Mouse (Mus musculus) layer of hippocampus, adult 9-10 months (tissue): ENCODE measurements at regions not wholly inside any gene's neighbourhood (a gene's known extent, or its start where the extent isn't known, plus 50 kb on each side); places are given as distances from the start of the nearest gene placed in this dataset.
"Not testable (repeated sequence)": the region's sequence is repeated elsewhere in the genome, so short reads cannot be mapped to it uniquely, and the experiment has no call there.

Source experiments
- DNase-seq: peaks from one replicate; pipeline ENCODE4 v3.0.0; 2022; ENCODE audit warnings: low spot score

DNA sequence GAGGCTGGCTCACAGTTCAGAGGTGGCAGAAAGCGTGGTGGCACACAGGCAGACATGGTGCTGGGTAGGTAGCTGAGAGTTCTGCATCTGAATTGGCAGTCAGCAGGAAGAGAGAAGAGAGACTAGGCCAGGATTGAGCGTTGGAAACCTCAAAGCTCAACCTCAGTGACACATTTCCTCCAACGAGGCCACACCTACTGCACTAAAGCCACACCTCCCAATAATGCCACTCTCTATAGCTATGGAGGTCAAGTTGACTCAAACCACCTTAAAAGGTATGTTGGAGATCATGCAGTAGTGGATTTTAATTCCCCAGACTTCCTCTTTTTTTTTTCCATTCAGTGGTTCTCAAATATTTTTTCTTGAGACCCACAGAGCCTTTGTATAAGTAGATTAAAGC lies 57.1 kb downstream of the Ccdc54 start:
- no peak for DNase-seq

GRCm38 (mm10) chr16:50529511-50530416 lies 61.2 kb downstream of the Ccdc54 start:
- peak; percentile 67 for DNase-seq

- peak; percentile 12 for DNase-seq
Observed at GRCm38 (mm10) chr16:50528677-50529510, 62.1 kb downstream of the Ccdc54 start.

DNA sequence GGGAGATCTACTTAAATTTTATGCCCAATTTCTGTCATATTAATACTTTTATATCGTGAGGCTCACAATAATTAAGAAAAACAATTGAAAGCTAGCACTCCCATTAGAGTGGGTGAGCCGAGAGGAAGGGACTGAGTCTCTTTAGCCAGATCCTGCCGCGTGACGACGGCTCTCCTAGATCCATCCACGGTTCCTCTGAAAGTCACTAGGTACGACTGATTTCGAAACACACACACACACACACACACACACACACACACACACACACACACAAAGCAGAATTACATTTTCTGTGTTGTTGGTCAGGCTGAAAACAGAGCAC lies 62.6 kb downstream of the Ccdc54 start:
- DNase-seq, result peak; percentile 10

GRCm38 (mm10) chr16:50526930-50527329 lies 64.0 kb downstream of the Ccdc54 start:
- not testable (repeated sequence) for DNase-seq

GRCm38 (mm10) chr16:50525934-50526366 lies 65.0 kb downstream of the Ccdc54 start:
- no peak for DNase-seq

GRCm38 (mm10) chr16:50525504-50525903 lies 65.5 kb downstream of the Ccdc54 start:
- no peak for DNase-seq

GRCm38 (mm10) chr16:50519610-50520009 lies 71.3 kb downstream of the Ccdc54 start:
- DNase-seq, result no peak

DNA sequence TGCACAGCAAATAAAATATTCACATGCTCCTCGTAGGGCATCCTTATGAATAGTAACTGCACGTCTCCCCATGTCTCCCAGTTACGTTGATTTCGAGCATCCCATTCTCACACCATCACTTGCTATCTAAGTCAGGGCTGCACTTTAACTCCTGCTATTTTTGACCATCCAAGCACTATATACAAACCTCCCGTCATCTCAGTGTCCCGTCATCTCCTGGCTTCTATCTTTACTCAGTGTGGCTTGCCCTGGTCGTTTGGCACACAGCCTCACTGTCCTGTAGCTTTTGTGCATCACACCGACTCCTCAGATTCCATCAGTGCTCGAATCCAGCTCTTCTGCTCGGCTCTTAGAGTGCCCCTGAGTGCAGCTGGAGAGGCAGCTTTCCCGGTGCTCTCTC lies 74.4 kb downstream of the Ccdc54 start:
- DNase-seq, result no peak

GRCm38 (mm10) chr16:50515039-50515438 lies 75.9 kb downstream of the Ccdc54 start:
- DNase-seq, result no peak

- DNase-seq, result no peak
Observed at GRCm38 (mm10) chr16:50512080-50512479, 78.9 kb downstream of the Ccdc54 start.

- no peak for DNase-seq
Observed at GRCm38 (mm10) chr16:50509529-50509895, 77.3 kb upstream of the Bbx start.

DNA sequence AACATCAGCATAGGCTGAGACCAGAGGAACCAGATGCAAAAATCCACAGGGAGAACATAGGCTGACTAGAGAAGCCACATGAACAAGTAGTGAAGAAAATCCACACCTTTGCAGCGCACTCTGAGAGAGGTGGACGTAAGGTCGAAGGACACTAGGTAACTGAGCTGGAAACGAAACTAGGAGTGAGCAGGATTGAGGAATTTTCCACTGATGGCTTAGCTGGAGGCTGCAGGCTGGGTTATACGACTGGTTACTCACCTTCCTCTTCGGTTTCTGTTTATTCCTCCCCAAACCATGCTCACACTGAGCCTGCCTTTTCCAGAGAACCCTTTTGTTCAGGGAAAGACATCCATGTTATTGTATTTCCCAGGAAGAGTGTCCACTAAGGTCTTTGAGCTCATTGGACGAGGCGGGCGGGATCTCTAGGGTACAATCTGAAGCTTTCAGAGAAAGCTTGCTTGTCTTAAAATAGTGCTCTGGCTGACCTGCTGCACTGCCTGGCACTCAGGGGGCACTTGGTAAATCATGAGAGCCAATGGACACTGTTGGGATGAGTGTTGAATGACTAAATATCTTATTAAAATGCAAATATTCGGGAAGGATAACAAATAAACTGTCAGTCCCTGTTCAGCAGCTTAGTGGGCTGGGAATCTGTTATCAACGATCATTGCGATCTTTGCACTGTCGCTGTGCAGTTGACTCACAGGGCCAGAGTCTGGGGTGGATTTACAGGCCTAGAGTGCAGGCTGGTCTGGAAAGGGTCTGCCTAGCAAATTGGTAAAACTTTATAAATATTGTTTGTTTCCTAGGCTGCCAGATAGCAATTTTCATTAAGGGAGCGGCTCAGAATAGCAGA lies 76.7 kb upstream of the Bbx start:
- no peak for DNase-seq

- DNase-seq, result no peak
Observed at GRCm38 (mm10) chr16:50504619-50505018, 72.4 kb upstream of the Bbx start.

- DNase-seq, result no peak
Observed at GRCm38 (mm10) chr16:50498909-50499308, 66.7 kb upstream of the Bbx start.

DNA sequence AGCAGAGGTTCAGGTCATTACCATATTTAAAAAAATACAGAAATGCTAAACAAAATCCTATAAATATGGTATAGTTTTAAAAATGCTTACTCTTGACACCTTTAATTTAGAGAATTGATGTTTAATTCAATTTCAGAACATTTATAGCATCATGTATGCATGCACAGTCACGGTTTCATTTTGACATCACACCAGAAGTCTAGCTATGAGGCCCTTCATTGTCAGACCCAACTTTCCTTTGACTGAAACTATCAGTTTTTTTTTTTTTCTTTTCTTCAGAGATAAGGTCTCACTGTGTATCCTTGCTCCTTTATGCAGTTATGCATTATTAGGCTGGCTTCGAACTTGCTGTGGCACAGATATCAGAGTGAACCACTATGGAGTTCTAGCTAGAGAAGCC lies 61.5 kb upstream of the Bbx start:
- DNase-seq, result no peak

- DNase-seq, result no peak
Observed at GRCm38 (mm10) chr16:50489244-50489643, 57.1 kb upstream of the Bbx start.

DNA sequence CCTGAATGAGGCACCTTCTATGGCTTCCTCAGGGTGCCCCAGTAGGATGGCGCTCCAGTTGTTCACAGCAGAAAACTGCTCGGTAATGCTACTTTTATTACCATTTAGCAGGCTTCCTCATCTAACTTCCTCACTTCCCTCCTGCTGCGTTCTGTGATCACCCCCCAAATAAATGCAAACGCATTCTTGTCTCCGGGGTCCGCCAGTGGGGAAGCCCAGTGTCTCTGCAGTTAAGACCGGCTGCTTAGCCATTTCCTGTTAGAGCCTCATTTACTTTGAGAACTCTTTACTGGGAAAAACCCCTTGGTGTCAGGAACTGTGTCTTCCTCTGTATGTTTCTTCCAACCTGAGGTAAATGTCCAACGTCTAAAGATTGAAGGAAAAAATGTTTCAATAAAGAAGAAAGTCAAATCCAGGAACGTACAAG lies 50.2 kb upstream of the Bbx start:
- no peak for DNase-seq
